Mouse (Mus musculus) spleen, adult 2 months (tissue): Measurements from ENCODE around the gene Jag1. TPM values are rescaled to one million over a fixed set of nuclear protein-coding genes. Genes with fewer than 3 reads are reported as not detected.

Experiments
- DNase-seq, 2 experiments: peaks; one replicate each; pipeline versions ENCODE4 v3.0.0 to v3.0.0-alpha.2; 2012 to 2021; ENCODE audit warnings: low spot score in 2 of 2, low read depth in 1 of 2
- H3K27ac ChIP-seq: fragments of 200-500 bp; 2 replicates; pipeline ENCODE4 v1.5.1; 2012; ENCODE audit warnings: low read length, inconsistent platforms; ENCODE audit not compliant: insufficient read depth
- H3K27me3 ChIP-seq: fragments of 200-500 bp; 2 replicates; pipeline ENCODE4 v1.6.1; 2012; ENCODE audit warnings: mild to moderate bottlenecking, moderate library complexity, low read length, inconsistent platforms; ENCODE audit not compliant: control insufficient read depth, insufficient read depth
- H3K36me3 ChIP-seq: fragments of 200-500 bp; 2 replicates; pipeline ENCODE4 v1.6.1; 2012; ENCODE audit warnings: mild to moderate bottlenecking, low read length, inconsistent platforms; ENCODE audit not compliant: control insufficient read depth, insufficient read depth
- H3K4me1 ChIP-seq: fragments of 200-500 bp; 2 replicates; pipeline ENCODE4 v1.6.1; 2011; ENCODE audit warnings: inconsistent platforms; ENCODE audit not compliant: control insufficient read depth, insufficient read depth, insufficient read length
- H3K4me3 ChIP-seq: fragments of 200-500 bp; 2 replicates; pipeline ENCODE4 v1.5.1; 2011; ENCODE audit warnings: mild to moderate bottlenecking, inconsistent platforms; ENCODE audit not compliant: insufficient read depth, insufficient read length; ENCODE audit errors: extremely low read depth
- CTCF ChIP-seq: fragments of 200-500 bp; IDR thresholded peaks from 2 replicates; pipeline ENCODE4 v1.5.1; 2011; ENCODE audit warnings: mild to moderate bottlenecking, inconsistent platforms; ENCODE audit not compliant: insufficient read depth, insufficient read length, insufficient replicate concordance; ENCODE audit errors: extremely low read depth
- POLR2A ChIP-seq: fragments of 200-500 bp; IDR thresholded peaks from 2 replicates; pipeline ENCODE4 v1.6.1; 2011; ENCODE audit warnings: low read depth, low read length, inconsistent platforms
- WGBS: fragments of 180-500 bp; shearing (Covaris S2); methylation state at CpG from one replicate; pipeline ENCODE4 v1.1.7; 2018; 5-methylcytosine and 5-hydroxymethylcytosine counted together
- polyA plus RNA-seq: library from polyadenylated mRNA; depleted of rRNA; stranded (reverse); fragments of >200 nt; gene quantifications from 2 replicates; pipeline ENCODE4 v1.2.3, GENCODE M21; 2012; rRNA removed

The Jag1 gene
- polyA plus RNA-seq, 1 experiment = 4.3 TPM

DNA sequence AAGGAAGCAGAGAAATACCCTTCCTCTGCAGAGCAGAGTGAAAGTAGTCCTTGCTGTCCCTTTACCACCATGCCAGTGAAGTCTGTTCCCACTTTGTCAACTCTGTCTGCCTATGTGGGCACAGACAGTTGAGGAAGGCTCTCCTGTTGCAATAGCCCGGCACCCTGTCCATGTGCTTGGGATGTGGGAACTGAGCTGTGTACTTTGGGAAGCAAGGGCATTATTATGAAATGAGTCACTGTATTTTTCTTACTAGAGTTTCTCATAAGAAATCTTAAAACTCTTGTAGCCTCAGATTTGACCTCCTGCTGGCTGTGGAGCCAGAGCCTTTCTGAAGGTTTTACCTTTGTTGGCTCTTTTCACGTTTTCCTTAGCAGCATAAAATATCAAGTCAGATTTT, 67.1 kb downstream of the Jag1 start:
- Histone ChIP-seq H3K4me1 (no peaks in the 10 kb centered on the region), H3K36me3 (peaks cover 2% of the 10 kb centered on the region), H3K27ac (no peak overlapping the region), H3K4me3 (no peak overlapping the region), H3K27me3 (no peaks in the 10 kb centered on the region)
- 91% methylated on average over 2 of the region's 2 CpGs for WGBS
- no peak for TF ChIP-seq POLR2A
- TF ChIP-seq CTCF = no peak
- no peak for DNase-seq

DNA sequence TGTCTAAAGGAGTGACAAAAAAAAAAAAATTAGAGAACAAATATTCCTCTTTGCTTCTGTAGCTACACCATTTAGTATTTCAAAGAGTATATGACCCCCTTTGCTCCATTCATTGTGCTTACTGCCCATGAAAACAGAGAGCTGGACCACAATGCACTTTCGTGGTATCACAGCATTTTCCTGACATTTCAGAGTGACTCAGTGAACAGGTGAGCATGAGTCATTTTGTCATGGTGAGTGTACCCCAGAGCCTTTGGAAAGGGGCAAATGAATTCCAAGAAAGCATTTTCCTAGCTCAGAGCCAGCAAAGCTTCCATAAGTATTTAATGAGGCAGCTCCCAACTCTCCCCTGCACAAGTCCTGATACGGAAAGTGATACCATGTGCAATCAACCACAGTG, 72.3 kb downstream of the Jag1 start:
- 91% methylated on average over 2 of the region's 2 CpGs for WGBS
- Histone ChIP-seq H3K27ac (no peak overlapping the region), H3K4me3 (no peak overlapping the region), H3K27me3 (no peaks in the 10 kb centered on the region), H3K36me3 (peaks cover 4% of the 10 kb centered on the region), H3K4me1 (no peaks in the 10 kb centered on the region)
- TF ChIP-seq POLR2A (no peak), CTCF (no peak)
- no peak for DNase-seq

Other genes with a start within 250 kb of the Jag1 start
- gene AL731706.2, start 231.0 kb downstream of the Jag1 start, polyA plus RNA-seq = not detected in 2 replicates
- gene Slx4ip, start 225.4 kb downstream of the Jag1 start, polyA plus RNA-seq = 0.38 and 0.68 TPM in 2 replicates
- 2.0 and 2.3 TPM in 2 replicates for gene AL731706.1, start 225.3 kb downstream of the Jag1 start, polyA plus RNA-seq
- gene Mkks, start 225.3 kb downstream of the Jag1 start, polyA plus RNA-seq = 1.5 TPM in 2 replicates